Mouse (Mus musculus) T-cell, adult 2 months (primary cell): Measurements from ENCODE around the gene Tnnt1.
"Not testable (repeated sequence)": the region's sequence is repeated elsewhere in the genome, so short reads cannot be mapped to it uniquely, and the experiment has no call there.

Experiments used
- DNase-seq: peaks from one replicate; pipeline ENCODE4 v3.0.0; 2022; ENCODE audit warnings: low spot score

The Tnnt1 gene

DNA sequence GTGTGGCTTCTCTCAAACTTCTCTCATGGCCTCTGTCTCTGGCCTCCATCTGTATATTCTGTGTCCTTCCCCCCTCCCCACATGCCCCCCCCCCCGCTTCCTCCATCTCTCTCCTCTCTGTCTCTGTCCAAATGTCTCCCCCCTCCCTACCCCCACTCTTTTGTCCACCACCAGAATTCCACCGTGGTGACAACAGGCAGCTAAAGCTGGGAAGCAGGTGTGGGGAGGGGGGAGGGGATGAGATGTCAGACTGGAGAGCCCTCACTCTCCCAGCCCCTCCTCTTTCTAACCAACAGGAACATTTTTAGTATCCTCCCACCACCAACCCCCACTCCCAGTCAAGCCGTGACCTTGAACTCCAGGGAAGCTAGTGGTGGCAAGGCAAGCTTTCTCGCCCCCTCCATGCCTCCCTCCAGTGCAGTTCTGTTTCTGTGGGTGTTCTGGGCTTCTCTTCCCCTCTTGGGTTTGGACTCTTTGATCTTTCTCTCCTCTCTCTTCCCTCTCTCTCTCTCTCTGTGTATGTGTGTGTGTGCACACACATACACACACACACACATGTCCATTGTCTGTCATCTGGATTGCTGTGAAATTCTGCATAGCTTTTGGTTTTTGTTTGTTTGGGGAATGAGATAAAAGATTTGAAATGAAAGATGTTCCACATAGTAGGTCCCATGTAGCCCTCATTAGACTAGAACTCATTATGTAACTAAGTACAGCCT lies at the start of gene Tnnt1:
Tnnt1 (minus strand) TSS at position 51 of the 719 bp plus-strand sequence.
- no peak for DNase-seq

DNA sequence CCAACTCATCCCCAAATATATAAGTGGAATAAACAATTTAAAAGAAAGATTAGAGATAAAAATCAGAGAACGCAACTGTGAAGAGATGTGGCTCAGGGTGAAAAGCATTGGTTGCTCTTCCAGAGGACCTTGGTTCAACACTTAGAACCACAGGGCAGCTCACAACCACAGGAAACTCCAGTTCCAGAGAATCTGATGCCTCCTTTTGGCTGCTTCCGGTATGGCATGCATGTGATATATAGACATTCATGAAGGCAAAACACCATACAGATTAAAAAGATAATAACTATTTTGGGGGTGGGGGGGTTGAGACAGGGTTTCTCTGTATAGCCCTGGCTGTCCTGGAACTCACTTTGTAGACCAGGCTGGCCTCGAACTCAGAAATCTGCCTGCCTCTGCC lies 46.5 kb upstream of the Tnnt1 start:
- DNase-seq, result no peak

DNA sequence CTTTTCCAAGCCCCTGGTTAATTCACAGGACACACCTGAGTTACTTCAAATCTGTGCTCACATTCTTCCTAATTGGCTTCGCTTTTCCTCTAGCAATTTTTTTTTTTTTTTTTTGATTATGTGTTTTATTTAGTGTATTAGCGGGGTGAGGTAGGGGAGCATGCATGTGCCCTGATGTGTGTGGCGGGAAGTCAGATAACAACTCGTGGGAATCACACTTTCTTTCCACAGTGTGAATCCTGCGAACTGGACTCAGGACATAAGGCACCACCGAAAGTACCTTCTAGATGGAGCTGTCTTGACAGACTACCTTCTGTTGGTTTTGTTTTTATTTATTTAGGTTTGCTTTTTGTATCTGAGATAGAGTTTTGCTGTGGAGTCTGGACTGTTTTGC lies 41.0 kb upstream of the Tnnt1 start:
- DNase-seq, result no peak

DNA sequence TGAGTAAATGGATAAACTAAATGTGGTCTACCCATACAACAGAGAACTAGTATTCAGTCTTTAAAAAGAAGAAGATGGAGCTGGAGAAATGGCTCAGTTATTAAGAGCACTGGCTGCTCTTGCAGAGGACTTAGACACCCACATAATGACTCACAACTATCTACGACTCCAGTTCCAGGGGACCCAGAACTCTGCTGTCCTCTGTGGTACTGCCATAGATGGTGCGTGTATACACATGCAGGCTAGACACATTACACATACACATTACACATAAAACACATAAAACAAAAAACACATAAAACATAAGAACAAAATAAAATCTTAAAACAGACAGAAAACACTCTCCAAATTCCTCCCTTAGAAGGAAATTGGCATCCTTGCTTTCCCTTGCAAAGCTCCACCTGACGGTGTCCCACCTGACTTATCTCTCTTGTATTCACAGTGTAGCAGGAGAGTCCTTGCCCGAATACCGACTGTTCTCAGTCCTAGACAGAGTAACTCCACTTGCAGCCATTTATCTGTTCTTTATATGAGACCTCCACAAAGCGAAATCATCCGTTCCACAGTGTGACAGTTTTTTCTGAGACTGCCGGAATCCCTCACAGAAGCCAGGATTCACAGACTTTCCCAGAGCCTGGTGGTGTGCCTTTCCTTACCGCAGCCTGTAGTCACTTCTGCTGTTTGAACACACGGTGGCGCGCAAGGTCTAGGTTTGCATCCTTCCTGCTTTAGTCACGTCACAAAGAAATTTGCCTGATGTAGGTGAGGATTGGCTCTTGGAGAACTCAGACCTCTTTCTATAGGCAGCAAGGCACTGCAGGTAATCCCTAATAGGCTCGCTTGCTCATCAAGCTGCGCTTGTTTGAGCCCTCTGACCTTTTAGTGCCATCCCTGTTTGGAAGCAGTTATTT lies 40.3 kb upstream of the Tnnt1 start:
- peak; percentile 78 for DNase-seq

DNA sequence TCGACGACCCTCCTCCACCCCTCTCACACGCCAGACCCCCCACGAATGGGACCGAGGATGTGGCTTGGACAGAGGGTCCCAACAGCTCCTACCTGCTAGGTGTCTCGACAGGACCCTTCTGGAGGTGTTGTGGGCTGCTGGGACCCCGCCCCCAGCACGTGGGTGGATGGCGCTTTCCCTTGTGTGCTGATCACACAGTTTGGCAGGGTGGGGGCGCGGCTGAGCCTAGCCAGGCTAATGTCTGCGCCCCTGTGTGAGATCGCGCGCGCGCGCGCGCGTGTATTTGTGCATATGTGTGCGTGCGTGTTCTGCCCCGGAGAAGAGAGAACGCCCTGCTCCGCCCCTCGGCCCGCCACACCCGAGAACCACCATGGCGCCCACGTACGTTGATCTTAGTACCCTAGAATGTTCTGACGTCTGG lies 31.0 kb upstream of the Tnnt1 start, which contains the start of gene Syt5:
Syt5 (minus strand) TSS at position 321 of the 421 bp plus-strand sequence.
- DNase-seq, result peak; percentile 14

DNA sequence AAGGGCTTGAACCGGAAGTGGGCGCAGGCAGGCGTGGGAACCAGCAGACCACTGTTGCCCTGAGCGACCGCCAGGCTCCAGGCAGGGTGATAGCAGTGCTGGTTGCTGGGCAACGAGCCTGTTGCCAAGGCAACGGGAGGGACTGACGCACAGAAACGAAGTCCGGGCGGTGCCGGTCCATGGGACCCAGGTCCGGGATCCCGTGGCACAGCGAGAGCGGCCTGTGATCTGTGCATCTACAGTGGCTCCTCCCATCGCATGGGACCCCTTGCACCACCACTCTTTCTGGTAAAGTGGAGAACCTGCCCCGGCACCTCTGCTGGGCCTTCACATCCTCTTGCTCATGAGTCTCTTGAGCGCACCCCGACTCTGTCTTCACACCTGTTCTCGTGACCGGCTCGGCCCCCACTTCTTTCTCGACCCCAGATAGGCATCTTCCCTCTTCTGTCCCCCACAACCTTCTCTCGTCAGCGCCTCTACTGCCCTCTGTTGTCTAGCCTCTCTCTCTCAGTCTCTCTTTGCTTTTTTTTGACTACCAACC lies 30.5 kb upstream of the Tnnt1 start:
- DNase-seq, result no peak

DNA sequence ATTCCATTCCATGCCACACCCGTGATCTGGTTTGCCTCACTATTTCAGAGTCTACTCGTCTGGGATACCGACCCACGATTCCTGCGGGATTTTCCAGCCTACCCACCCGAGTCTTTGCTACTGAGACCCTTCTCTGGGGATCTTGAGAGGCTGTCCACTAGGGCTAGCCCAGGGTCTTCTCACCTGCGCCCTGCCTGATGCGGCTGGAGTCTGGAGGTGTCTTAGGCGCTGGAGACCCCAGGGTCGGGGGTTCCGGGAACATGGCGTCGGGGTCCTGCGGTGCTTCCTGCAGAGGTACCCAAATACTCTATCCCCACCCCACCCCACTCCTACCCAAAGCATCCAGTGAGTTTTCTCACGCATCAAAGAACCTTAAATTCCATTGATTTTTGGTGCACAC lies 29.9 kb upstream of the Tnnt1 start:
- DNase-seq, result no peak

DNA sequence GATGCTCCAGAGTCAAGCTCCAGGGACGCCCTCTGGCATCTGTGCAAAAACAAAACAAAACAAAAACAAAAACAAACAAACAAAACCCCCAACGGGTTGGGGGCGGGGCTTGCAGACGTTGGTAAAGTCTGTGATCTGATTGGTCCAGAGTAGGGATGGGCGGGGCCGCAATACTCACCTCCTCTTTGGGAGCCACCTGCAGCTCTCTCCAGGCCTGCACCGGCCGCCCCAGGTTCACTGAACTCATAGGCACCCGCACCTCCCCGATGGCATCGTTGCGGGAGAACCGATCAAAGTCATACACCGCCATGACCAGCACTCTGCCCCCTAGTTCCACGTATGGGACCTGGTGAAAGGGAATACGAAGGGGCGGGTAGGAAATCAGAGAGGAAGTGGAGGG lies 25.8 kb upstream of the Tnnt1 start:
- DNase-seq, result no peak

DNA sequence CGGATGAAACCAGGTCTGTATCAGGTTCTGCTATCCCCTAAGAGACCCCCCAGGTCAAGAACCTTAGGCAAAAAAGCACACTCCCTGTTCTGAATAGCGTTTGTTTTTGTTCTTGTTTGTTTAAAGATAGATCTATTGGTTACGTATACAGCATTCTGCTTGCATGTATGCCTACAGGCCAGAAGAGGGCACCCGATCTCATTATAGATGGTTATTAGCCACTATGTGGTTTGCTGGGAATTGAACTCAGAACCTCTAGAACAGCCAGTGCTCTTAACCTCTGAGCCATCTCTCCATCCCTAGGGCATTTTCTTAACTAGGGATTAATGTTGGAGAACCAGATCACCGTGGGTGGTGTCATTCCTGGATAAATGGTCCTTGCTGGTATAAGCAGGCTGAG lies 25.2 kb upstream of the Tnnt1 start:
- DNase-seq, result no peak

DNA sequence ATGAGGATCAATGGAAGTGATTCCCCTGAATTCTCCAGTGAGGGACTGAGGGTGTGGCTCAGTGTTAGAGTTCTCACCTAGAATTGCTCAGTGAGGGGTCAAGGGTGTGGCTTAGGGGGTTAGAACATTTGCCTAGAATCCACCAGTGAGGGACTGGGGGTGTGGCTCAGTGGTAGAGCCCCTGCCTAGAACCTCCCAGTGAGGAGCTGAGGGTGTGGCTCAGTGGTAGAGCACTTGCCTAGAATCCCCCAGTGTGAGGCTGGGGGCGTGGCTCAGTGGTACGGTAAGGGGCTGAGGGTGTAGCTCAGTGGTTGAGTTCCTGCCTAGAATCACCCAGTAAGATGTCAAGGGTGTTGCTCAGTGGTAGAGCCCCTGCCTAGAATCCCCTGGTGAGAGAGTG lies 22.8 kb upstream of the Tnnt1 start:
- DNase-seq, result no peak

DNA sequence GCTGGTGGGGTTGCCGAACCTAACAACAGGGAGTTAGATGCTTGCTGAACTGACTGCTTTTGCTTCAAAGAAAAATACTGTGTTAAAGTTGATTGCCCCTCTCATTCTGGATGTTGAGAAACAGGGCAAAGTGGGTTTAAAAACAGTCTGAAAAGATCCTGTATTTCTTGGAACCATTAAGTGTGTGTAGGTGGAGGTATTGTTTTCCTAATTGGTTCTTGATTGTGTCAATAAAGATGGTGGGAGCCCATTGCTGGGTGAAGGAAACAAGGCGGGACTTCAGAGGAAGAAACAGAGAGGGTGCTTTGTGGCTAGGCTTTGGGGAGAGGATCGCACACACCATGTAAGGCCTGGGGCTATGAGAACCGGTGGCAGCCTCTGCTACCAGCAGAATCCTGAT lies 21.0 kb upstream of the Tnnt1 start:
- DNase-seq, result no peak

DNA sequence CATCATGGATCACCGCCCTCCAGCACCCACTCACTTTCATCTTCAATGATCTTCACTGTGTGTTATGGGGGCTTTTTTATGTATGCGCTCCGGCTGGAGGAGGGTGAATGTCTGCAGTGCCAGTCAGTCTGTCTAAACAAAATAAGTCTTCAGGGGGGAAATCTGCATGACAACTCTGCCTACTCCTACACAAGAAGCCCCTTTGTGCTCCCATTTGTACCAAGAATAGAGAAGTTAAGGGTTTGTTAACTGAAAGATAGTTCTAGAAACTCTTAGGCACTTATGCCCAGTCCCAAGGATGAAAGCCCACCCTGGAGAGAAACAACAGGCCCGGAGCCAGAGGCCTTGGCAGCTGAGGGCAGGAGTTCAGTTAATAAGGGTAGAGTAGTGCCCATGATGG lies 20.2 kb upstream of the Tnnt1 start:
- DNase-seq, result no peak

DNA sequence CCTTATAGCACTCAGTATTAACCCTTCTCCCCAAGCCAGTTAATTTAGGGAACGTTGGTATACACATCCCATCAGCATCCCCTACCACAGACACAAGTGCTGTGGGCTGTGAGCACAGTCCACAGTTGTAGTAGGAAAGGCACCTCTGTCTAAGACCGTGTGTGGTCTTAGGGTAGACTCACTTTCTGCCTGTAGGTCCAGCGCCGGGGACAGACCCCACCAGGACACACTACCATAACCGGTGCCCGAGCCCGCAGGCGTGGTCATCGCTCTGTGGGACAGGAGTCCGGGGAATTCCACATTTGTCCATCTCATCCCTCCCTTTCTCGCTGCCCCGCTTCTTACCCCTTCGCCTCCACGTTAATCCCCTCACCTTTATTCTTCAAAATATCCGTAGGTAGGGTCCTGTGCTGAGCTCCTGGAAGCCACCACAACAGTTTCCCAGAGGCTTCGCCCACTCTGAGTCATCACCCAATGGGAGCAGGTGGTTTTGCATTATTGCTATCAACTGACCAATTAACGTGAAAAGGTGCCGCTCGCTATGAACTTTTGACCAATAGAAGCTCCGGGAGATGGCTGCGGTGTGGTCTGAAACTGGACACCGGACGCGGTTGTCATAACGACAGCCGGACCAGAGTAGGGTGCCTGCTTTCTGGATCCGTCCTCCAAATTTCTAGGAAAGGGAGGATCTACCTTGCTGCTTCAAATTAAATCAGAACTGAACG lies 16.0 kb upstream of the Tnnt1 start, which contains the start of gene Dnaaf3:
Dnaaf3 (minus strand) TSS at position 449 of the 725 bp plus-strand sequence.
- DNase-seq, result no peak

DNA sequence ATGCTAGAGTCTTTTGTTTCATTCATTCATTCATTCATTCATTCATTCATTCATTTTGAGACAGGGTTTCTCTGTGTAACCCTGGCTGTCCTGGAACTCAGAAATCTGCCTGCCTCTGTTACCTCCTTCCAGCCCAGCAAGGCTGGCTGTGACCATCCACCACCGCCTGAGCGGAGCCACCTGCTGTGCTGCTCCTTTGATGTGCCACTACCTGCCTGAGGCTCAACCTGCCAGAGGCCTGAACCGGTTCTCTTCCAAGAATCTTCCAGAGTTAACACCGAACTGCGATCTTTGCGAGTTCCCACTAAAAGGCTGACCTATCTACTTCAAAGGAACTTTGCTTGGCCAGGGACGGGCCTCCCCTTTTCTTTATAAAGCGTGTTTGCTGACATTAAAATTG lies 14.0 kb upstream of the Tnnt1 start:
- not testable (repeated sequence) for DNase-seq

DNA sequence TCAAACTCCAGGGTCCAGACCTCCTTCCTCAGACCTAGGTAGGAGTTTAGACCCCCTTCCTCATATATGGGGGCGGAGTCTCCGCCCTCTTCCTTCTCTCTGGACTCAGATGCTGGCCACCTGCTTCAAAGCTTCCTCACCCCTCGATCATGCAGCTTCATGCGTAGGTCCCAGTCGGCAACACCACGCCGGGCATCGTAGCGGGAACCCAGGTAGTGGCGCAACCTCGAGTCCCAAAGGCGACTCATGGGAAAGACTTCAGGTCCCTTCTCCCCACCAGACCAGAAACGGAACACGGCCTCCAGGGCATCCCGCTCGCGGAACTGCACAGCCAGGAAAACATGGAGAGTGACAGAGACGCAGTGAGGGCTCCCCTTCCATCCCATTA lies 11.1 kb upstream of the Tnnt1 start:
- no peak for DNase-seq

DNA sequence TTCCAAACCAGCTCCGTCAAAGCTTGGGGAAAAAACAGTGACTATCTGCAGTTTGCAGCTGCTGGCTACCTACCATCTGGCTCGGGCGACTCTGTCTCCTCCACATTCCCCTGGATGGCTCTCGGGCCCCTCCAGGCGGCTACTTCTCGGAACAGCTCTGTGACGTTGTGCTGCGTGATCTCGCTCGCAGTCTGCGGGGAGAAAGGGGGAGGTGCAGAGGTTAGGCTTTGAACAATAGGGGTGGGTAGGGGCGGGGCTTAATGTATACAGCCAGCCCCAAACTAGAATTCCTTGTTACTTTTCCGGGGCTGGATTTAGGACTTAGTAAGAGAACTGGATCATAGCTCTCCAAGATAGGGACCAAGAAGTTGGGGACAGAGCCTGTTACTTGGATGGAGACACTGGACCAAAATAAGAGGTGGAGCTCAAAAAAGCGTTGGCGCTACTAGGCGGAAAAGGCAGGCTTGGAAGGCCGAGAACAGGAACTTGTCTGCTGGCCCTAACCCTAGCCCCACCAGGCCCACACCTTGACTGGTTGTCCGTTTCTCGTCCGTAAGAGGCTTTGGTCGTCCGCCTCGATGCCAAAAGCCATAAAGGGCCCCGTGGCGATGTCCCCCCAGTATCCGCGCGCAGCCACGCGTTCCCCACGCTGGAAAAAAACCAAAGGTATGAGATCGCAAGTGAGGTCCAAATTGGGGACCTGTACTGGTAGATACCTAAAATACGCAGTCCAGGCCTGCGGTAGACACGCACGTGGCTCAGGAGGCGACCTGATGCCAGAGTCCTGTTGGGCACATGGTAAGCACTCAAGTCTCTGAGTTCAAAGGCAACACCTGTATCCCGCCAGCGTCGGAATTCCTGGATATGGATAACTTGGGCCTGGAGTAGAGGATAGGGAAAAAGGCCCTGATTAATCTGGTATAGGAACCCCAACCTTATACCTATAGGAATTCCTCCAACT lies 10.4 kb upstream of the Tnnt1 start:
- DNase-seq, result peak; percentile 75

DNA sequence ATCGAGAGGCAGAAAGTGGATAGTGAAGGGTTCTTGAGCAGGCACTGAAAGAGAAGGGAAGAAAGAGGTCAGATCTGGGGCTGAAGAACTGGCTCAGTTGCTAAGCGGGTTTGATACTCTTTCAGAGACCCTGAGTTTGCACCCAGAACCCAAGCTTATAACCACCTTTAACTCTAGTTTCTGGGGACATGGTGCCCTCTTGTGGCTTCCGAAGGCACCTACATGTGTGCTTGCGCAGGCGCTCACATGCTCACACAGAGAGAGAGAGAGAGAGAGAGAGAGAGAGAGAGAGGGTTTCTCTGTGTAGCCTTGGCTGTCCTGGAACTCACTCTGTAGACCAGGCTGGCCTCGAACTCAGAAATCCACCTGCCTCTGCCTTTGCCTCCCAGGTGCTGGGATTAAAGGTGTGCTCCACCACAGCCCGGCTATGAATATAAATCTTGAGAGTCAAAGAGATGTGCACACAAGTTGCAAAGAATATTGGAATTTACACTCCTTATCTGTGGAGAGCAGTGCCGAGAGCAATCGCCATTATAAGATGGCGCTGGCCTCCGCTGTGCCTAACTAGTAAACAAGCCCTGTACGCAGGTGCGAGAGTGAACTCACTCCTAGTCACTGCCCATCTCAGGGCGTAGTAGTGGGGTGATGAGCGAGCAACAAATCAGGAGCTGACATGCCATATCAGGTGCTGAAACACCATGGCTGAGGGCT lies 8.2 kb upstream of the Tnnt1 start, which contains the start of gene Tnni3:
Tnni3 (minus strand) TSS at position 18 of the 711 bp plus-strand sequence.
- peak; percentile 58 for DNase-seq

DNA sequence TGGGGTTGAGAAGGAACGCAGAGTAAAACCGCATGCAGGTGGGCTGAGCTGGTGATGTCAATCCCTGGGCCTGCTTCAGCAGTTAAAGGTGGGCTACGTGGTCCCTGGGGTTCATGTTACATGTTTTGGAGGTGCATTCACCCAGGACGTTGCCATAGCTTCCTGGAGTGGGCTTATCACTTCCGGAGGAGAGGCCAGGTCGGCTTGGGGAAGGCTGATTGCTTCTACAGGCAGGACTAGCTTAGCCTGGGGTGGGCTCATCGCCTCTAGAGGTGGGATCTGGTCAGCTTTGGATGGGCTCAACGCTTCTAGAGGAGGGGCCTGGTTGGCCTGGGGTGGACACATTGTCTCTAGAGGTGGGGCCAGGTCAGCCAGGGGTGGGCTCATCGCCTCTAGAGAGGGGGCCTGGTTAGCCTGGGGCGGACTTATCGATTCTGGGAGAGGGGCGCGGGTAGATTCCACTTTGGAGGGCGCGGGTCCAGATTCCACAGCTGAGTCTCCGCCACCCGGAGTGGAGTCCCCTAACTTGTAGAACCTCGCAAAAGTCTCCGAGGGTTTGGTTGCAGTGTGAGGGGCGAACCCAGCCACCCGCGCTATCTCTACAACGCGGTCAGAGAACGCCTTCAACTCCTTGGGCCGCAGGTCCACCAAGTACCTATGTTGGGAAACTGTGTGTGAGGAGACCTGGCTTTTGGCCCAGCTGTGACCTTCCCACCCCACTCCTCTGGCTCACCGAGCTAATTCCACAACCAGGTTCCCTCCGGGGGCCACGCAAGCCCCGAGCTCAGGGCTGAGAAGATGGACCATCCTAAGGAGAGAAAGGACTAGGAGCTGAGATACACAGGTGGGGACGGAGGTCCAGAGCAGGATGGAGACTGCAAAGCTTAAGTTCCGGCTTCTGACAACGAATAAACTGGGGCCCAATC lies 7.3 kb upstream of the Tnnt1 start:
- no peak for DNase-seq

DNA sequence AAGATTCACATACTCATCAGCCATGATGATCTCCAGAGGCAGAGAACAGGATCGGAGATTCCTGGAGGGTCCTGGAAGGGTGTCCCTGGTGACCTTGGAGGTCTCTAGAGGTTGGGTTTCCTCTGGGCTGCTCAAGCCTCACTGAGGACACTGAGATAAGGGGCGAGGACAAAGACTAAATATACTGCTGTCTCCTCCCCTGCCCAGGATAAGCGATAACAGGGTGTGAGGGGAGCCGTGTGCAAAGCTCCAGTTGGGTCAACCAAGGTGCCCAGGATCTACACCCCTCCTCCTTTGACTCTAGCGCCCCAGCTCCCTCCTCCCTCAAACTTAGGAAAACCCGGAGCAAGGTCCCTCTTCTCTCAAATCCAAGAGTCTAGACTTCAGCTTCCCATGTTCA lies 6.1 kb upstream of the Tnnt1 start:
- DNase-seq, result no peak
